Mouse (Mus musculus) MEL (cell line): ENCODE measurements around the gene Ppp1r2. TPM values are rescaled to one million over a fixed set of nuclear protein-coding genes. Genes with fewer than 3 reads are reported as not detected.
A peak's percentile ranks its signal among the peaks of the same experiment; 100 is the strongest.
"Not testable (repeated sequence)": the region's sequence is repeated elsewhere in the genome, so short reads cannot be mapped to it uniquely, and the experiment has no call there.

Source experiments
- DNase-seq: peaks from one replicate; pipeline ENCODE4 v3.0.0; 2011; ENCODE audit warnings: low read depth, low spot score
- H3K27ac ChIP-seq: 2 replicates; pipeline ENCODE4 v1.5.1; 2012; ENCODE audit warnings: low read depth, mild to moderate bottlenecking, control low read depth, low read length, moderate library complexity; ENCODE audit not compliant: control insufficient read depth
- H3K27me3 ChIP-seq, 2 experiments: fragments of 150-350 bp in 1 of 2; sonication (generic) in 1 of 2; 2 replicates each; pipeline ENCODE4 v1.6.1; 2012; ENCODE audit warnings: low read length in 2 of 2, mild to moderate bottlenecking in 2 of 2, improper control_type of control experiment in 1 of 2, moderate library complexity in 1 of 2; ENCODE audit not compliant: insufficient read depth in 2 of 2, control insufficient read depth in 1 of 2
- H3K36me3 ChIP-seq, 2 experiments: 2 replicates each; pipeline ENCODE4 v1.6.1; 2012 to 2014; ENCODE audit warnings: low read length in 2 of 2, improper control_type of control experiment in 1 of 2, inconsistent platforms in 1 of 2, mild to moderate bottlenecking in 1 of 2; ENCODE audit not compliant: insufficient read depth in 2 of 2, control insufficient read depth in 1 of 2
- H3K4me1 ChIP-seq, 2 experiments: fragments of 150-350 bp in 1 of 2; sonication (generic) in 1 of 2; 2 replicates each; pipeline ENCODE4 v1.6.1; 2012; ENCODE audit warnings: low read length in 2 of 2, improper control_type of control experiment in 1 of 2, mild to moderate bottlenecking in 1 of 2; ENCODE audit not compliant: insufficient read depth in 2 of 2, control insufficient read depth in 1 of 2
- H3K4me3 ChIP-seq, 2 experiments: fragments of 150-350 bp in 1 of 2; sonication (generic) in 1 of 2; 2 replicates each; pipeline ENCODE4 v1.5.1; 2012; ENCODE audit warnings: low read depth in 2 of 2, low read length in 2 of 2, mild to moderate bottlenecking in 2 of 2, moderate library complexity in 2 of 2, control low read depth in 1 of 2, improper control_type of control experiment in 1 of 2; ENCODE audit not compliant: control insufficient read depth in 1 of 2, insufficient read depth in 1 of 2
- H3K79me2 ChIP-seq: 2 replicates; pipeline ENCODE4 v1.6.1; 2012; ENCODE audit warnings: mild to moderate bottlenecking, low read length, moderate library complexity; ENCODE audit not compliant: control insufficient read depth, poor library complexity, insufficient read depth
- H3K9ac ChIP-seq: 2 replicates; pipeline ENCODE4 v1.6.1; 2012; ENCODE audit warnings: low read depth, mild to moderate bottlenecking, control low read depth, low read length, moderate library complexity; ENCODE audit not compliant: control insufficient read depth, poor library complexity, severe bottlenecking
- H3K9me3 ChIP-seq: fragments of 150-350 bp; sonication (generic); replicated peaks from 2 replicates; pipeline ENCODE4 v1.6.1; 2012; ENCODE audit warnings: mild to moderate bottlenecking, low read length, improper control_type of control experiment, moderate library complexity; ENCODE audit not compliant: insufficient read depth
- CHD2 ChIP-seq: IDR thresholded peaks from 2 replicates; pipeline ENCODE4 v1.6.1; 2011; ENCODE audit warnings: low read length, improper control_type of control experiment
- CTCF ChIP-seq, 3 experiments: IDR thresholded peaks in 2 of 3; conservative IDR thresholded peaks in 1 of 3; 2 replicates each; pipeline ENCODE4 v1.5.1; 2011 to 2012; ENCODE audit warnings: low read length in 3 of 3, low read depth in 2 of 3, mild to moderate bottlenecking in 2 of 3, improper control_type of control experiment in 1 of 3, inconsistent platforms in 1 of 3, mixed read lengths in 1 of 3, moderate library complexity in 1 of 3; ENCODE audit not compliant: control insufficient read depth in 1 of 3, insufficient read depth in 1 of 3, poor library complexity in 1 of 3, severe bottlenecking in 1 of 3
- E2F4 ChIP-seq: IDR thresholded peaks from 2 replicates; pipeline ENCODE4 v1.6.1; 2011; ENCODE audit warnings: low read depth, low read length, improper control_type of control experiment, borderline replicate concordance
- ELF1 ChIP-seq: IDR thresholded peaks from 2 replicates; pipeline ENCODE4 v1.6.1; 2014; ENCODE audit warnings: low read depth, mild to moderate bottlenecking, inconsistent platforms, low read length, improper control_type of control experiment, moderate library complexity
- EP300 ChIP-seq, 2 experiments: IDR thresholded peaks; 2 replicates each; pipeline ENCODE4 v1.6.1; 2011; ENCODE audit warnings: improper control_type of control experiment in 2 of 2, low read length in 2 of 2, low read depth in 1 of 2, mild to moderate bottlenecking in 1 of 2
- ETS1 ChIP-seq: IDR thresholded peaks from 2 replicates; pipeline ENCODE4 v1.6.1; 2012; ENCODE audit warnings: low read depth, mild to moderate bottlenecking, inconsistent platforms, low read length, improper control_type of control experiment, moderate library complexity
- HCFC1 ChIP-seq: IDR thresholded peaks from 2 replicates; pipeline ENCODE4 v1.6.1; 2012; ENCODE audit warnings: low read depth, mild to moderate bottlenecking, inconsistent platforms, low read length, improper control_type of control experiment, moderate library complexity
- JUND ChIP-seq: IDR thresholded peaks from 2 replicates; pipeline ENCODE4 v1.6.1; 2011; ENCODE audit warnings: low read depth, mild to moderate bottlenecking, improper control_type of control experiment, low read length
- KAT2A ChIP-seq: conservative IDR thresholded peaks from 2 replicates; pipeline ENCODE4 v1.6.1; 2012; ENCODE audit warnings: low read depth, low read length, improper control_type of control experiment, inconsistent platforms
- MAX ChIP-seq: IDR thresholded peaks from 2 replicates; pipeline ENCODE4 v1.6.1; 2011; ENCODE audit warnings: low read length, improper control_type of control experiment
- MAZ ChIP-seq: IDR thresholded peaks from 2 replicates; pipeline ENCODE4 v1.6.1; 2012; ENCODE audit warnings: low read depth, mild to moderate bottlenecking, inconsistent platforms, low read length, improper control_type of control experiment
- MEF2A ChIP-seq: IDR thresholded peaks from 2 replicates; pipeline ENCODE4 v1.6.1; 2014; ENCODE audit warnings: low read depth, mild to moderate bottlenecking, inconsistent platforms, low read length, improper control_type of control experiment; ENCODE audit not compliant: poor library complexity, insufficient replicate concordance, severe bottlenecking; ENCODE audit errors: extremely low read depth
- MYB ChIP-seq: IDR thresholded peaks from 2 replicates; pipeline ENCODE4 v1.6.1; 2011; ENCODE audit warnings: mild to moderate bottlenecking, low read depth, low read length, improper control_type of control experiment
- MYC ChIP-seq: IDR thresholded peaks from 2 replicates; pipeline ENCODE4 v1.6.1; 2011; ENCODE audit warnings: low read depth, mild to moderate bottlenecking, low read length, improper control_type of control experiment, moderate library complexity
- POLR2AphosphoS5 ChIP-seq: IDR thresholded peaks from 2 replicates; pipeline ENCODE4 v1.6.1; 2012; ENCODE audit warnings: low read depth, borderline replicate concordance, mild to moderate bottlenecking, inconsistent platforms, low read length, moderate library complexity, mixed read lengths
- RAD21 ChIP-seq: IDR thresholded peaks from 2 replicates; pipeline ENCODE4 v1.6.1; 2011; ENCODE audit warnings: mild to moderate bottlenecking, low read depth, low read length, improper control_type of control experiment
- SMC3 ChIP-seq: IDR thresholded peaks from 2 replicates; pipeline ENCODE4 v1.6.1; 2011; ENCODE audit warnings: low read depth, low read length, improper control_type of control experiment
- TAL1 ChIP-seq: IDR thresholded peaks from 2 replicates; pipeline ENCODE4 v1.6.1; 2012; ENCODE audit warnings: mild to moderate bottlenecking, inconsistent platforms, low read length, moderate library complexity, mixed read lengths
- UBTF ChIP-seq: IDR thresholded peaks from 2 replicates; pipeline ENCODE4 v1.6.1; 2012; ENCODE audit warnings: low read depth, mild to moderate bottlenecking, inconsistent platforms, low read length, improper control_type of control experiment, moderate library complexity, borderline replicate concordance; ENCODE audit not compliant: insufficient read depth
- USF1 ChIP-seq: IDR thresholded peaks from 2 replicates; pipeline ENCODE4 v1.6.1; 2014; ENCODE audit warnings: low read depth, mild to moderate bottlenecking, inconsistent platforms, low read length, improper control_type of control experiment, moderate library complexity
- ZKSCAN1 ChIP-seq: IDR thresholded peaks from 2 replicates; pipeline ENCODE4 v1.6.1; 2012; ENCODE audit warnings: low read depth, mild to moderate bottlenecking, inconsistent platforms, low read length, improper control_type of control experiment, moderate library complexity
- ZMIZ1 ChIP-seq: IDR thresholded peaks from 2 replicates; pipeline ENCODE4 v1.6.1; 2012; ENCODE audit warnings: low read depth, mild to moderate bottlenecking, inconsistent platforms, low read length, improper control_type of control experiment, moderate library complexity
- polyA plus RNA-seq, 2 experiments: library from polyadenylated mRNA; stranded (reverse) in 1 of 2; unstranded in 1 of 2; fragments of >175 nt in 1 of 2; fragments of >200 nt in 1 of 2; gene quantifications; 2 replicates each; pipeline versions ENCODE4 v1.2.1 to v1.2.4; 2012; ENCODE audit warnings: low replicate concordance in 2 of 2, low read depth in 1 of 2; ENCODE audit not compliant: insufficient read length in 2 of 2, insufficient read depth in 1 of 2, missing spikeins in 1 of 2
- total RNA-seq: library from RNA; depleted of rRNA; stranded (reverse); fragments of 300-350 nt; gene quantifications from 2 replicates; pipeline ENCODE4 v1.2.3, GENCODE M21; 2012

Gene Ppp1r2
- total and polyA plus RNA-seq, 3 experiments, result 31.2 to 36.2 TPM; not detected in 1

DNA sequence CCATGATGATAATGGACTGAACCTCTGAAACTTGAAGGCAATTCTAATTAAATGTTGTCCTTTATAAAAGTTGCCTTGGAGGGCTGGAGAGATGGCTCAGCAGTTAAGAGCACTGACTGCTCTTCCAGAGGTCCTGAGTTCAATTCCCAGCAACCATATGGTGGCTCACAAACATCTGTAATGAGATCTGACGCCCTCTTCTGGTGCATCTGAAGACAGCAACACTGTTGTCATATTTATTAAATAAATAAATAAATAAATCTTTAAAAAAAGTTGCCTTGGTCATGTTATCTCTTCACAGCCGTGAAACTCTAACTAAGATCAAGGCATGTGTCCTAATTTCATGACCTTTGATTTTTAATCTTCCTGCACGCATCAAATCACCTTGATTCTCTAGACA, 44.6 kb upstream of the Ppp1r2 start:
- not testable (repeated sequence) for H3K4me3 ChIP-seq, H3K9ac ChIP-seq, H3K27me3 ChIP-seq, H3K4me1 ChIP-seq, H3K36me3 ChIP-seq, H3K9me3 ChIP-seq
- peak; percentile 16 for TF ChIP-seq RAD21
- 0 out of 2 replicates have a peak, but pooled peaks have one; percentile 27 for TF ChIP-seq SMC3
- TF ChIP-seq CTCF (IDR thresholded peaks at IDR 0.05 in 2 of 3, conservative IDR thresholded peaks at IDR 0.05 in 1 of 3; ENCODE audit: control insufficient read depth in 1 of 3, insufficient read depth in 1 of 3, low read depth in 2 of 3, low read length in 3 of 3, poor library complexity in 1 of 3, severe bottlenecking in 1 of 3), result peak in 2 of 3 experiments; percentile 5 to 14; a peak in 2 of 6 replicates
- TF ChIP-seq, all 39 proteins: peak for 3; not testable (repeated sequence) for 36
- not testable (repeated sequence) for H3K27ac ChIP-seq, DNase-seq, H3K79me2 ChIP-seq

DNA sequence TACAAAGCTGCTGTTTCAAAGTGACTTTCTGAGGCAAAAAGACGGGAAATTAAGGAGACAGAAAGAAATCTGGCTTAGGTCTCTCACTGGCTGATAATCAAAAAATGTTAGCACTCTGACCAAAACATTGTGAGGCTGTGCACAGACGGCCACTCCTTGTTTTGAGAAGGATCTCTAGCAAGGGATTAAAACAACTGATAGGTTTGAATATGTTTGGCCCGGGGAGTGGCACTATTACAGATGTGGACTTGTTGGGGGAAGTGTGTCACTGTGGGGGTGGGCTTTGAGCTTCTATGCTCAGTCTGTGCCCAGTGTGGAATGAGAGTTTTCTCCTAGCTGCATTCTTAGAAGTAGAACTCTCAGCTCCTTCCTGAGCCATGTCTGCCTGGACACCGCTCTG, 44.2 kb upstream of the Ppp1r2 start:
- no peak for DNase-seq
- Histone ChIP-seq H3K27me3 (peaks cover 0 to 2% of the 10 kb centered on the region in 2 experiments; a peak in 2 of 4 replicates), H3K79me2 (no peaks in the 10 kb centered on the region), H3K36me3 (no peaks in the 10 kb centered on the region), H3K4me3 (no peak overlapping the region), H3K9me3 (no peaks in the 10 kb centered on the region), H3K9ac (no peak overlapping the region), H3K4me1 (no peaks in the 10 kb centered on the region), H3K27ac (no peak overlapping the region)
- TF ChIP-seq MYC, result no peak
- TF ChIP-seq CHD2, result no peak
- TF ChIP-seq MEF2A, result no peak
- TF ChIP-seq POLR2AphosphoS5, result no peak
- TF ChIP-seq ZKSCAN1, result no peak
- TF ChIP-seq EP300 (IDR thresholded peaks at IDR 0.05; ENCODE audit: low read depth in 1 of 2, low read length in 2 of 2), result no peak
- no peak for TF ChIP-seq KAT2A
- TF ChIP-seq E2F4, result no peak
- no peak for TF ChIP-seq ETS1
- TF ChIP-seq UBTF, result no peak
- no peak for TF ChIP-seq ZMIZ1
- TF ChIP-seq MAZ, result no peak
- no peak for TF ChIP-seq MYB
- TF ChIP-seq JUND, result no peak
- TF ChIP-seq ELF1, result no peak
- no peak for TF ChIP-seq HCFC1
- no peak for TF ChIP-seq USF1
- TF ChIP-seq MAX, result no peak
- no peak for TF ChIP-seq TAL1
